Mouse (Mus musculus): ENCODE measurements around the gene Dhcr24.

Gene Dhcr24

GRCm38 (mm10) chr4:106560213-106560845 is 509 bp upstream of the Dhcr24 start:
- DNase-seq (ENCODE audit: low spot score in 2 of 2), result no peak

- DNase-seq (ENCODE audit: low spot score in 2 of 2), result no peak
Observed at GRCm38 (mm10) chr4:106562006-106562405, 1.2 kb downstream of the Dhcr24 start.

- DNase-seq (ENCODE audit: low spot score in 2 of 2), result no peak
Observed at GRCm38 (mm10) chr4:106562837-106563790, 2.3 kb downstream of the Dhcr24 start.

GRCm38 (mm10) chr4:106564161-106564560 is 3.3 kb downstream of the Dhcr24 start:
- DNase-seq (ENCODE audit: low spot score in 2 of 2), result no peak

- DNase-seq (ENCODE audit: low spot score in 2 of 2), result no peak
Observed at GRCm38 (mm10) chr4:106569680-106570079, 8.8 kb downstream of the Dhcr24 start.

GRCm38 (mm10) chr4:106571081-106571724 is 10.4 kb downstream of the Dhcr24 start:
- DNase-seq (ENCODE audit: low spot score in 2 of 2), result no peak

GRCm38 (mm10) chr4:106575022-106575421 is 14.2 kb downstream of the Dhcr24 start:
- DNase-seq (ENCODE audit: low spot score in 2 of 2), result no peak

GRCm38 (mm10) chr4:106577511-106577910 is 16.7 kb downstream of the Dhcr24 start:
- no peak for DNase-seq (ENCODE audit: low spot score in 2 of 2)

GRCm38 (mm10) chr4:106581176-106581864 is 20.5 kb downstream of the Dhcr24 start:
- DNase-seq (ENCODE audit: low spot score in 2 of 2), result no peak

- peak; percentile 46 to 49 for DNase-seq (ENCODE audit: low spot score in 2 of 2)
Observed at GRCm38 (mm10) chr4:106581865-106582204, 21.0 kb downstream of the Dhcr24 start.

- no peak for DNase-seq (ENCODE audit: low spot score in 2 of 2)
Observed at GRCm38 (mm10) chr4:106582428-106583153, 21.8 kb downstream of the Dhcr24 start.

GRCm38 (mm10) chr4:106584665-106585064 is 23.8 kb downstream of the Dhcr24 start:
- no peak for DNase-seq (ENCODE audit: low spot score in 2 of 2)

- DNase-seq (ENCODE audit: low spot score in 2 of 2), result no peak
Observed at GRCm38 (mm10) chr4:106587075-106587474, 26.2 kb downstream of the Dhcr24 start.

- DNase-seq (ENCODE audit: low spot score in 2 of 2), result no peak
Observed at GRCm38 (mm10) chr4:106590142-106590541, 29.3 kb downstream of the Dhcr24 start.

GRCm38 (mm10) chr4:106590871-106591270 is 30.0 kb downstream of the Dhcr24 start:
- DNase-seq (ENCODE audit: low spot score in 2 of 2), result no peak

- no peak for DNase-seq (ENCODE audit: low spot score in 2 of 2)
Observed at GRCm38 (mm10) chr4:106593636-106594035, 32.8 kb downstream of the Dhcr24 start.

GRCm38 (mm10) chr4:106596200-106596599 is 35.4 kb downstream of the Dhcr24 start:
- no peak for DNase-seq (ENCODE audit: low spot score in 2 of 2)

GRCm38 (mm10) chr4:106597055-106597454 is 36.2 kb downstream of the Dhcr24 start:
- no peak for DNase-seq (ENCODE audit: low spot score in 2 of 2)

- DNase-seq (ENCODE audit: low spot score in 2 of 2), result no peak
Observed at GRCm38 (mm10) chr4:106597741-106598140, 36.9 kb downstream of the Dhcr24 start.

GRCm38 (mm10) chr4:106599415-106599814 is 38.6 kb downstream of the Dhcr24 start:
- no peak for DNase-seq (ENCODE audit: low spot score in 2 of 2)

GRCm38 (mm10) chr4:106600770-106601169 is 39.9 kb downstream of the Dhcr24 start:
- DNase-seq (ENCODE audit: low spot score in 2 of 2), result no peak

Data from right cerebral cortex, adult 2 months (tissue).